Mouse (Mus musculus): ENCODE results near the gene Ptprj.
"Not testable (repeated sequence)": the region's sequence is repeated elsewhere in the genome, so short reads cannot be mapped to it uniquely, and the experiment has no call there.

- TF ChIP-seq CTCF (conservative IDR thresholded peaks at IDR 0.05; ENCODE audit: low read length); NANOG (IDR thresholded peaks at IDR 0.05; ENCODE audit: borderline replicate concordance, low read length): not testable (repeated sequence)
Observed at GRCm38 (mm10) chr2:90571399-90571798, 9.0 kb downstream of the Ptprj start.
